Mouse (Mus musculus) lung, postnatal 36 days (tissue): ENCODE measurements around the gene Nsun7.
A peak's percentile ranks its signal among the peaks of the same experiment; 100 is the strongest.
"Not testable (repeated sequence)": the region's sequence is repeated elsewhere in the genome, so short reads cannot be mapped to it uniquely, and the experiment has no call there.

Experiments
- DNase-seq: peaks from one replicate; pipeline ENCODE4 v3.0.0; 2022; ENCODE audit warnings: mixed read lengths

The Nsun7 gene

GRCm38 (mm10) chr5:66259756-66260448 lies at the start of gene Nsun7:
Nsun7 (plus strand) TSS chr5:66259897.
- DNase-seq: peak; percentile 95

- peak; percentile 26 for DNase-seq
These were observed 45.2 kb upstream of the Nsun7 start for GRCm38 (mm10) chr5:66214395-66214935.

- no peak for DNase-seq
These were observed 44.0 kb upstream of the Nsun7 start for GRCm38 (mm10) chr5:66215569-66216277.

- DNase-seq: no peak
These were observed 40.0 kb upstream of the Nsun7 start for GRCm38 (mm10) chr5:66219692-66220091.

GRCm38 (mm10) chr5:66220620-66221019 lies 39.1 kb upstream of the Nsun7 start:
- no peak for DNase-seq

GRCm38 (mm10) chr5:66222916-66223315 lies 36.8 kb upstream of the Nsun7 start:
- DNase-seq: no peak

GRCm38 (mm10) chr5:66226526-66226925 lies 33.2 kb upstream of the Nsun7 start:
- DNase-seq: no peak

GRCm38 (mm10) chr5:66231660-66232269 lies 27.9 kb upstream of the Nsun7 start:
- peak; percentile 41 for DNase-seq

GRCm38 (mm10) chr5:66232456-66232855 lies 27.2 kb upstream of the Nsun7 start:
- DNase-seq: no peak

GRCm38 (mm10) chr5:66241894-66242293 lies 17.8 kb upstream of the Nsun7 start:
- peak; percentile 50 for DNase-seq

- no peak for DNase-seq
These were observed 16.2 kb upstream of the Nsun7 start for GRCm38 (mm10) chr5:66243467-66243866.

- DNase-seq: no peak
These were observed 15.5 kb upstream of the Nsun7 start for GRCm38 (mm10) chr5:66244043-66244660.

- DNase-seq: no peak
These were observed 13.7 kb upstream of the Nsun7 start for GRCm38 (mm10) chr5:66245958-66246497.

- DNase-seq: no peak
These were observed 6.5 kb upstream of the Nsun7 start for GRCm38 (mm10) chr5:66253219-66253618.

- DNase-seq: no peak
These were observed 4.7 kb upstream of the Nsun7 start for GRCm38 (mm10) chr5:66255044-66255443.

GRCm38 (mm10) chr5:66259000-66259399 lies 697 bp upstream of the Nsun7 start:
- DNase-seq: no peak

- not testable (repeated sequence) for DNase-seq
These were observed 304 bp upstream of the Nsun7 start for GRCm38 (mm10) chr5:66259431-66259755.

GRCm38 (mm10) chr5:66262475-66262874 lies 2.8 kb downstream of the Nsun7 start:
- no peak for DNase-seq

GRCm38 (mm10) chr5:66263398-66263797 lies 3.7 kb downstream of the Nsun7 start:
- peak; percentile 61 for DNase-seq

GRCm38 (mm10) chr5:66269616-66270015 lies 9.9 kb downstream of the Nsun7 start:
- peak; percentile 24 for DNase-seq

- no peak for DNase-seq
These were observed 11.4 kb downstream of the Nsun7 start for GRCm38 (mm10) chr5:66271141-66271540.

- DNase-seq: no peak
These were observed 14.7 kb downstream of the Nsun7 start for GRCm38 (mm10) chr5:66274417-66274816.

GRCm38 (mm10) chr5:66279650-66280049 lies 20.0 kb downstream of the Nsun7 start:
- DNase-seq: no peak
